Mouse (Mus musculus) erythroid progenitor cell, adult 5-6 weeks (primary cell): ENCODE measurements around the gene Atp5s. TPM values are rescaled to one million over a fixed set of nuclear protein-coding genes. Genes with fewer than 3 reads are reported as not detected.
A peak's percentile ranks its signal among the peaks of the same experiment; 100 is the strongest.

Source experiments
- ATAC-seq: replicated peaks from 2 replicates; pipeline ENCODE4 v1.8.0; 2016; ENCODE audit warnings: moderate number of reproducible peaks, mild to moderate bottlenecking, moderate TSS enrichment, inconsistent platforms; ENCODE audit not compliant: poor library complexity, low FRiP score, severe bottlenecking
- total RNA-seq, 2 experiments: library from RNA; stranded (forward) in 1 of 2; stranded (reverse) in 1 of 2; fragments of 150-400 nt in 1 of 2; fragments of 186-747, 209-891 nt in 1 of 2; gene quantifications; 2 replicates each; pipeline versions ENCODE4 v1.2.3 to v1.2.4; 2015 to 2017; ENCODE audit warnings: low replicate concordance in 2 of 2

Gene Atp5s
- total RNA-seq, 2 experiments from 2014 or later = 8.8 to 32.7 TPM

GRCm38 (mm10) chr12:69768841-69769240 lies 44.1 kb downstream of the Atp5s start:
- ATAC-seq = 0 out of 2 replicates have a peak, but pooled peaks have one; percentile 16

- ATAC-seq = peak; percentile 82
Measured at GRCm38 (mm10) chr12:69776607-69777340, 52.0 kb downstream of the Atp5s start.

- ATAC-seq = no peak
Measured at GRCm38 (mm10) chr12:69777341-69777730, 52.6 kb downstream of the Atp5s start.

- no peak for ATAC-seq
Measured at GRCm38 (mm10) chr12:69777957-69778356, 53.2 kb downstream of the Atp5s start.

GRCm38 (mm10) chr12:69781480-69781879 lies 56.7 kb downstream of the Atp5s start:
- ATAC-seq = no peak

GRCm38 (mm10) chr12:69781935-69782650 lies 57.3 kb downstream of the Atp5s start:
- ATAC-seq = peak; percentile 57

GRCm38 (mm10) chr12:69783247-69784025 lies 58.7 kb downstream of the Atp5s start:
- ATAC-seq = peak; percentile 92

- ATAC-seq = no peak
Measured at GRCm38 (mm10) chr12:69785471-69785870, 60.7 kb downstream of the Atp5s start.

- no peak for ATAC-seq
Measured at GRCm38 (mm10) chr12:69788380-69788779, 63.6 kb downstream of the Atp5s start.

GRCm38 (mm10) chr12:69789766-69790529 lies 65.2 kb downstream of the Atp5s start:
- ATAC-seq = peak; percentile 37

- peak; percentile 95 for ATAC-seq
Measured at GRCm38 (mm10) chr12:69790530-69791505, 66.1 kb downstream of the Atp5s start, which contains the start of gene Cdkl1. TSS of gene Cdkl1 (minus strand) at chr12:69791267.

Other genes with a start within 250 kb of the Atp5s start
- 3.8 and 5.0 TPM in 2 replicates for gene Vcpkmt, start 141.9 kb upstream of the Atp5s start, total RNA-seq (2015; ENCODE audit: low replicate concordance)
- gene Vcpkmt, start 141.9 kb upstream of the Atp5s start, total RNA-seq (2017; ENCODE audit: low replicate concordance) = 1.7 TPM in 1 of 2 replicates, not detected in the other
- 38.6 and 77.5 TPM in 2 replicates for gene Sos2, start 43.1 kb upstream of the Atp5s start, total RNA-seq (2015; ENCODE audit: low replicate concordance)
- gene Sos2, start 43.1 kb upstream of the Atp5s start, total RNA-seq (2017; ENCODE audit: low replicate concordance) = 28.5 and 42.0 TPM in 2 replicates
- gene L2hgdh, start 77 bp upstream of the Atp5s start, total RNA-seq (2015; ENCODE audit: low replicate concordance) = 3.2 and 8.8 TPM in 2 replicates
- gene L2hgdh, start 77 bp upstream of the Atp5s start, total RNA-seq (2017; ENCODE audit: low replicate concordance) = 4.1 and 7.7 TPM in 2 replicates
- gene Cdkl1, start 66.3 kb downstream of the Atp5s start, total RNA-seq (2015; ENCODE audit: low replicate concordance) = 8.0 and 15.9 TPM in 2 replicates
- gene Cdkl1, start 66.3 kb downstream of the Atp5s start, total RNA-seq (2017; ENCODE audit: low replicate concordance) = 11.2 and 36.3 TPM in 2 replicates
- 6.1 and 12.6 TPM in 2 replicates for gene Atl1, start 167.7 kb downstream of the Atp5s start, total RNA-seq (2015; ENCODE audit: low replicate concordance)
- gene Atl1, start 167.7 kb downstream of the Atp5s start, total RNA-seq (2017; ENCODE audit: low replicate concordance) = 11.7 and 25.8 TPM in 2 replicates
- 202 and 224 TPM in 2 replicates for gene Map4k5, start 168.2 kb downstream of the Atp5s start, total RNA-seq (2015; ENCODE audit: low replicate concordance)
- gene Map4k5, start 168.2 kb downstream of the Atp5s start, total RNA-seq (2017; ENCODE audit: low replicate concordance) = 300 and 358 TPM in 2 replicates